Mouse (Mus musculus) left cerebral cortex, postnatal 14 days (tissue): ENCODE data around the gene Tnfsf4. TPM values are rescaled to one million over a fixed set of nuclear protein-coding genes. Genes with fewer than 3 reads are reported as not detected.
A peak's percentile ranks its signal among the peaks of the same experiment; 100 is the strongest.

Source experiments
- DNase-seq, 2 experiments: peaks; one replicate each; pipeline ENCODE4 v3.0.0; 2021 to 2022; ENCODE audit warnings: low spot score in 2 of 2, mixed read lengths in 1 of 2
- intact Hi-C: fragments of 180-260 bp; cut with DNase I; formaldehyde crosslinking; loops from one replicate; pipeline ENCODE4 v1.15.1; 2025
- long read RNA-seq, 2 experiments: library from polyadenylated mRNA; stranded (forward); transcript quantifications; one replicate each; pipeline ENCODE4 v2.0.0; 2021
- total RNA-seq, 2 experiments: library from RNA; stranded (reverse); gene quantifications; 2 replicates each; pipeline ENCODE4 v1.2.3; 2021

Tnfsf4 gene
- total RNA-seq: not detected
- long read RNA-seq, experiment 1: 0 reads
- long read RNA-seq, experiment 2: 0 reads

DNA sequence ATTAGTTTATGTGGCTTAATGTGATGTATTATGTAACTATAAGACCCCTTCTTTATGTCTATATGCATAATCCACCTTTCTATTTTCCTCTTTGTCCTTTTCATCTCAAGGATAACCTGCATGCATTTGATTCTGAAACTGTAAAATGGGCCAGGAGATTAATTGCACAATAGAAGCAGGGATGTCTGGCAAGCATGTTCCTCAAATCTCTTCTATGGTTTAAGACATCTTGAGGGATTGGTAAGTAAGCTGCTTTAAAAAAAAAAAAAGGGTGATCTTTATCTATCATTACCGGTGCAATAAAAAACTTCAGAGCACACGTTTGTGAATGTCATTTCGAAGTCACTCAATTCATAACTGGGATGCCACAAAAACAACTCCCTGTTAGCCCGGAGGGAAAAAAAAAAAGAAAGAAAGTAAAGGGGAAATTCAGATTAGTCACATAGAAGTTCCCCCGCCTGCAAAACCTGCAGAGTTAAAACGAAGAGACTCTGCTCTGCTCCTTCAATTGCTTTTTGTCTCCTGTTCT, at the start of gene Tnfsf4:
Tnfsf4 (plus strand) TSS at position 479 of the 529 bp plus-strand sequence.
- no peak for DNase-seq
- intact Hi-C loops: loop anchor here (10.0 kb wide), 1 partner anchor 210 kb away; no protein-coding TSS in a partner anchor

DNA sequence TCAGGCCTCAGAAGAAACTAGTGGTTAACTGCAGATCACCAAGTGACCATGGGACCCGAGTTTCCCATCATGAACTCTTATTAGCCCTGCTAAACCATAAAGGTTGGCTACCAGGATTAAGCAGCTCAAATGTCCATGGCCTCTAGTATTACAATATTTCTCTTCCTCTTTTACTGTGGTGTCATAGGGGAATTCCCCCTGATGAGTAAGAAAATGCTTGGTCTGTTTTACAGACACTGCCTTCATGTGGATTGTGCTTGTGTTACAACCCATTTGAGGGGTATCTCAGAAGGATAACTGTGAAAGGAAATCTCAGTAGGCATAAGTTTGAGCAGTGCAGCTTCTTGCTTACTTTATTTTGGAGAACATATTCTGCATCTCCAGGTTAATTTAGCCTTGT, 44.2 kb upstream of the Tnfsf4 start:
- no peak for DNase-seq
- intact Hi-C loops: no loop called here

DNA sequence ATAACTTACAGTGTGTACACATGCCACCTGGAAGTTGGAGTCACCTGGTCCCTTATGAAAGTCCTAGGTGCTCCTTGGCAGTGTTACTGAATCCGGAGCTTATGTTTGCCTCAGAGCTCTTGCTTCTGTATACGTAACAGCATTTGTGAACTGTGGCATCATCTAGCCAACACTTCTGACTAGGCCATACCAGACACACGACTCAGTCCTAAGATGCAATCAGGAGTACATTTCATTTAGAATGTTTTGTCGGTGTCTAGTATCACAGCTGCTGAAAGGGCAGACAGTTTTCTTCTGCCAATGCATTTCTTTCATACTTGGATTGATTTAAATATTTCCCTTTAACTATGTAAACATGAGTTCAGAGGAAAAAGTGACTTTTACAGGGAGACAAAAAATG, 30.2 kb upstream of the Tnfsf4 start:
- intact Hi-C loops: no loop called here
- DNase-seq: no peak

DNA sequence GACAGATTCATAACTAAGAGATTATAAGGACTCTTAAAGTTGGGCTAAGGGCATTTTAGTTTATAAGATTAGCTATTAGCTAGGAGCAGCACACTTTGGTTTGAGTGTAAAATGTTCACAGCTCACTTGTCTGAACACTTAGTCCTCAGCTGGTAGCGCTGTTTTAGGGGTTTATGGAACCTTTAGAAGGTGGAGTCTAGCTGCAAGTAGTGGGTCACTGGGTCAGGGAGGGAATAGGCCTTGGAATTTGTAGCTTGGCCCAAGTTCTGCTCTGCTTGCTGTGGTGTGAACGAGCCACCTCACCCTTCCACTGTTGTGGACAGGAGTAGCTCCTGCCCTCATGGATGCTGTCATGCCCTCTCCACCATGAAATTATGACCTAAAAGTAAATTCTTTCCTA, 23.3 kb upstream of the Tnfsf4 start:
- intact Hi-C loops: no loop called here
- no peak for DNase-seq

GRCm38 (mm10) chr1:161375866-161376265, 19.3 kb upstream of the Tnfsf4 start:
- intact Hi-C loops: no loop called here
- no peak for DNase-seq

DNA sequence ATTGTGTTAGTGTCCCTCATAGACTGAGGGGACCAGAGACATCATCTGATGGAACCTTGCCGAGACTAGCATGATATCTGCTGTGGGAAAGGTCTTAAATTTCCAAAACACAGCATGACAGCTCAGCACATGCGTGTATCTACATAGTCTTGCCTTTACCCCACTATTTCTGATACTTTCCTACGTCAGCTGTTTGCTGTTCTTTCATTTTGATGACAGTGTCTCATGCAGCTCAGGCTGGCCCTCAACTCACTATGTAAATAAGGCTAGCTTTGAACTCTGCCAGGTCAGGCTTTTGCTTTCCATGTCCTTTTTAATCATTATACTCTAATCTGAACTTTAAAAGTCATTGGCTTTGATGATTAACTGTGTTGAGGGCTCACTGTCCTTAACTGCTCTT, 16.6 kb upstream of the Tnfsf4 start:
- intact Hi-C loops: no loop called here
- no peak for DNase-seq

DNA sequence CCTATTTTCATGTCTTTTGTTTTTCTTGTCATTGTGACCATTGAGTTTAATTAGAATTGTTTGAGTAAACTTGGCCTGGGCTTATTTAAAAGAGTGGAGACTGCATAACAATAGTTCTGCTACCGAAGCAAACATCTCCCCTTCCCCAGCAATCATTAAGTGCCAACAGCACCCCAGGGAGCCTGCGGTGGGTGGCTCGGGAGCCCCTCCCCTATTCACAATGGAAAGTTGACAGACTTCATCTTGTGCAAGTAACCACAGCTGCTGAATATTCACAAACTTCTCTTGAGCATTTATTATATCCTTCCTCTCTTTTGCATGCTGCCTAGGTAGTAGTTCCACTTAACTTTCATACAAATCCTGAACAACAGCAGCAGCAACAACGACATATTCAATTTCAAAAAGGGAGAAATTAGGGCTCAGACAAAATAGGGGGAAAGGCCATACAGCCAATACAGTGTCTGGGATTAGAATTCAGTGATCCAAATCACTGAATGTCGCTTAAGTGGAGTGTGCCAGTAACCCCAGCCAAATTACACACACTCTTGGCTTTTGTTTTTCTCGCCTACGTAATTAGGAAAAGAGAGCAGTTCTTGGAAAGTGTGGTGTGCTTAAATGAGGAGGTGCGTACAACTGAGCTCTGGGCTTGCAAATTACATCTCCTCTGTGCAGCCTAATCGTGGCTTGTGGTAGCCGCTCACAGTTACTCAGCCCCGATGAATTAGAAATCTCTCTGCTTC, 15.4 kb upstream of the Tnfsf4 start:
- no peak for DNase-seq
- intact Hi-C loops: no loop called here

DNA sequence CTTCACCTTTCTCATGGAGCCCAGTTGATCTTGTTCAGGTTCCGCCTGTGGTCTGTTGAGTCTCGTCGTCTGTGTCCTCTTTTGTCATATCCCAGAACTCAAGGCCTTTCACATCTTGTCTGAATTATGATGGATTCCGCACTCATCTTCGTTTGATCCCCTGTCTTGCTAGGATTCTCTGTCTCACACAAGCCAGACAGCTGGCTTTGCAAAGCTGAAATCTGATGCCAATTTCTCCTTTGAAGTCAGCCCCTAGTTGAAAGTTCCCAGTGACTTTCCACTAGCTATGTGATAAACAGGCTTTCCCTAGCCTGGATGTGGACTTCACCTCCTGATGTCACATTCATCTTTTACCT, 14.8 kb upstream of the Tnfsf4 start:
- intact Hi-C loops: no loop called here
- DNase-seq: no peak

GRCm38 (mm10) chr1:161390066-161390465, 5.1 kb upstream of the Tnfsf4 start:
- no peak for DNase-seq
- intact Hi-C loops: loop anchor here (10.0 kb wide), 1 partner anchor 215 kb away; no protein-coding TSS in a partner anchor

DNA sequence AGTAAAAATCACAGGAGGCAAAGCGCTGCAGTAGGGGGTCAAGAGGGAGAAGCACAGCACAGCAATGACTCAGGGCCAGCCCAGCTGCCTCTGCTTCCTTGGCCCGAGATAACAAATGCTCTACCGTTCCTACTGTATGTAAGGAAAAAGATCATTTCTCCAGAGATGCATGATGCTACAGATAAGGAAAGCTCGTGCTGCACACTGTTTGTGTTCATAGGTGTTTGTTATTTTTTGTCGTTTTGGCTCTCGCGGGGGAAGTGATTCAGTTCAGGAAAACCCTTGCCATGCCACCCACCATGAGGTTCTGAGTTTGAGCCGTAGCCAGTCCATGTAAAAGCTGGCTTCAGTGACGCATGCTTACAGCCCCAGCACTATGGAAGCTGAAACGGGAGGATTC, 2.3 kb upstream of the Tnfsf4 start:
- no peak for DNase-seq
- intact Hi-C loops: loop anchor here (10.0 kb wide), 1 partner anchor 212 kb away; no protein-coding TSS in a partner anchor

- intact Hi-C loops: loop anchor here (10.0 kb wide), 1 partner anchor 209 kb away; no protein-coding TSS in a partner anchor
- no peak for DNase-seq
Measured at GRCm38 (mm10) chr1:161395610-161396009, 401 bp downstream of the Tnfsf4 start.

DNA sequence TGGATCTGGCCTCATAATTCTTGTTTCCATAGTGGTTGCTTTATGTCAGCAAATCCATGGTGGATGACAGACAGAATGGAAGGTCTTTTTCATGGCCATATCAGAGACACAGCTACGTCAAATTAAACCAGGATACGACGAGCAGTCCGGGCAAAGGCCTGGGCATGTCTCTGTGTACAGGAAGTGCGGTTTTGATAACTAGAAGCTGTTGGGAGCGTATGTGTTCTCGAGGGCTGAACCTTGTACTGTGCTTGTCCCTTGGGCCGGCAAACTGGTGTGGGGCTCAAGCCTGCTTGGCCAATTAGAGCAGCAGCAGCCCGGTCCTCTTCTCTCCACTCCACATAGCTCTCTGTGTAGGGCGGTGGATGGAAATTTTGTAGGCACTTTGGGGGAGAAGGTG, 1.1 kb downstream of the Tnfsf4 start:
- intact Hi-C loops: loop anchor here (10.0 kb wide), 1 partner anchor 208 kb away; no protein-coding TSS in a partner anchor
- DNase-seq: no peak

GRCm38 (mm10) chr1:161400126-161400525, 4.9 kb downstream of the Tnfsf4 start:
- peak; percentile 71 to 83 for DNase-seq
- intact Hi-C loops: loop anchor here (2.0 to 5.0 kb wide), 2 partner anchors 287 to 337 kb away; no protein-coding TSS in a partner anchor

- intact Hi-C loops: loop anchor here (5.0 kb wide), 1 partner anchor 334 kb away; no protein-coding TSS in a partner anchor
- no peak for DNase-seq
Measured at GRCm38 (mm10) chr1:161403061-161403460, 7.9 kb downstream of the Tnfsf4 start.

- intact Hi-C loops: no loop called here
- DNase-seq: no peak
Measured at GRCm38 (mm10) chr1:161406480-161406879, 11.3 kb downstream of the Tnfsf4 start.

- DNase-seq: no peak
- intact Hi-C loops: no loop called here
Measured at GRCm38 (mm10) chr1:161419926-161420325, 24.7 kb downstream of the Tnfsf4 start.

DNA sequence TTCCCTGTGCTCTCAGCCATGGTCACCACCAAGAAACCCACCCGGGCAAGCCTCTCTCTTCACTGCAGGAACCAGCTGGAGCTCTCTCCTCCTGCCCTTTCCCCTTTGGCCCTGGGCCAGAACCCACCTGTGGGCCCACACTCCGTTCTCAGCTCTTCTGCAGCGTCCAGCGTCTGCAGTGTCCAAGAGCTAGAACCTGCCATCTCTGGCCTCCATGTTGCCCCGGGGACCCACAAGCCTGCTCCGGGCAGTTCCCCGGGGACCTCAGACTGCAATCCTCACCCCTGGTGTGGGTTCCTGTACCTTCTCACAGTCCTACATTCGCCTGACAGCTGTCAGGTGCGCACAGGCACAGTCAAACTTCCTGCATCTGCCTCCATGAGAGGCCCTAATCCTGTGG, 25.4 kb downstream of the Tnfsf4 start:
- intact Hi-C loops: no loop called here
- DNase-seq: no peak

DNA sequence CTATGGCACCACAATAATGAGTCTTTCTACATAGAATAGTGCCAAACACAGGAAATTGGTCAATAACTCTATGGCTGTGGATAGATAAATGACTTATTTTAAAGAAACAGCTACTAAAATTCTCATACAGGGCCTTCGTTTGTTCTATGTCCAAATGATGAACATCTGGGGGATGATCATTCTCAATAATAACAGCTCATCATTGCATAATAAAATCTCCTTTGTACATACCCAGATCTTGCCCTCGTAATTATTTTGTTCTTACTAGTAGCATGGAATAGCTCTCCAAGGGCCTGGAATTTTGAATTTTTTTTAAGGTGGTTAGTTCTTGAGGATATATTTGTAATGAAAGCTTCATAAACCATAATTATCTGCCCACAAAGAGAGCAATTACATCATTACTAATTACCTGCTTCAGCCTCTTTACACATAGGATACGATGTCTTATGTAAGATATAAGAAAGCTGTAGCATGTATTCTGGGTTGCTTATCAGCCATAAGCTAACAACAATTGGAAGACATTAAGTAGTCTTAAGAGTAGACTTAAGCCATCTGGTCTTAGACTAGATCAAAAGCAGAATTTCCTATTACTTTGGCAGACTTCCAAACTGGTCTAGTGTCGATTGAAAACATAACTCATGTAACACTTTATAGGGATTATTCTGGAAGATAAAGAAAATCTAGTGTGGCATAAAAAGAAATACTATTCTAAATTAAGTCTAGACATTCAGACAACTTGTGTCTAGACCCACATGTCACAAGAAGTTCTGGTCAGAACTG, 31.3 kb downstream of the Tnfsf4 start:
- no peak for DNase-seq
- intact Hi-C loops: no loop called here

- DNase-seq: no peak
- intact Hi-C loops: no loop called here
Measured at GRCm38 (mm10) chr1:161427057-161427311, 31.8 kb downstream of the Tnfsf4 start.

GRCm38 (mm10) chr1:161435781-161436180, 40.6 kb downstream of the Tnfsf4 start:
- intact Hi-C loops: no loop called here
- DNase-seq: no peak

DNA sequence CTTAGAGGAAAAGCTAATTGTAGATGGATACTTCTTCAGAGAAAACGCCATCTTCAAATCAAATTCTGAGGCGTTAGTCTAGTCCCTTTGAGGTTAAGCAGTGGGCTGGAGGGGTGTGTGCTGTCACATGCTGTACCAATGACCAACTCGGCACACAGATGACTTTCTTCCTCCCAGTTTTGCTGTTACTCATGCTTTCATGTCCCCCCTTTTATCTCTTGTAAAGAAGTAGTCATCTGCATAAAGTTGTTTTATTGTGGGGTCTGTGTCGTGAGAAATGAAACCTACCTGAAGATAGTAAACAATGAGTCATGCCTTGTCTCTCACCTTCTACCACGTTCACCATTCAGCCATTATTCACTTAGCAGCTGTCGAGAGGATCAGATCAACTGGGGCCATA, 41.3 kb downstream of the Tnfsf4 start:
- no peak for DNase-seq
- intact Hi-C loops: no loop called here
